Mouse (Mus musculus): ENCODE measurements at regions not wholly inside any gene's neighbourhood (a gene's known extent, or its start where the extent isn't known, plus 50 kb on each side); places are given as distances from the start of the nearest gene placed in this dataset.

DNA sequence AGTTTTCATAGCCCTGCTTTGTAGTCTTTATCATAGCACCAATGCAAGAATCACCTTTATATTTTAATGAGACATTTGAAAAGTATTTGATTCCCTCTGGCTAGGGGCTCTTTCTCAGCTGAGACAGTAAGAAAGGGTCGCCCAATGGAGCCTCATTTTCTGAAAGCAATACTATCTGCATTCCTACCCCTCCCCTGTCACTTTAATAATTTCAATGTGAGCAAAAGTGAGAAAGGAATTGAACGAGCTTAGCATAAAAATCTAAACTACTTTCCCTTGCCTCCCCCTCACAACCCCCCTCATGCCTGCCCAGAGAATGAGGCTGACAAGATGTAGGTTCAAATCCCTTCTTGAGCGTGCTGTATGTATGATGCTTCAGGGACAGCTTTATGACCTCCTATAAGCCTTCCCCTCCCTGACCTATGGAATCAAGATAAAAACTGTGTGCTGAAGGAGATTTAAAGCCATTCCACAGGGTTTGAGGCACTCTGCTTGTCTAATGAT, 266.6 kb downstream of the Fam49a start:
- TF ChIP-seq CTCF (IDR thresholded peaks at IDR 0.05; ENCODE audit: low read depth, low read length) (no peak), POLR2A (IDR thresholded peaks at IDR 0.05; ENCODE audit: borderline replicate concordance, low read depth, low read length) (no peak)
